Mouse (Mus musculus): ENCODE results near the gene 4930402F06Rik.

DNA sequence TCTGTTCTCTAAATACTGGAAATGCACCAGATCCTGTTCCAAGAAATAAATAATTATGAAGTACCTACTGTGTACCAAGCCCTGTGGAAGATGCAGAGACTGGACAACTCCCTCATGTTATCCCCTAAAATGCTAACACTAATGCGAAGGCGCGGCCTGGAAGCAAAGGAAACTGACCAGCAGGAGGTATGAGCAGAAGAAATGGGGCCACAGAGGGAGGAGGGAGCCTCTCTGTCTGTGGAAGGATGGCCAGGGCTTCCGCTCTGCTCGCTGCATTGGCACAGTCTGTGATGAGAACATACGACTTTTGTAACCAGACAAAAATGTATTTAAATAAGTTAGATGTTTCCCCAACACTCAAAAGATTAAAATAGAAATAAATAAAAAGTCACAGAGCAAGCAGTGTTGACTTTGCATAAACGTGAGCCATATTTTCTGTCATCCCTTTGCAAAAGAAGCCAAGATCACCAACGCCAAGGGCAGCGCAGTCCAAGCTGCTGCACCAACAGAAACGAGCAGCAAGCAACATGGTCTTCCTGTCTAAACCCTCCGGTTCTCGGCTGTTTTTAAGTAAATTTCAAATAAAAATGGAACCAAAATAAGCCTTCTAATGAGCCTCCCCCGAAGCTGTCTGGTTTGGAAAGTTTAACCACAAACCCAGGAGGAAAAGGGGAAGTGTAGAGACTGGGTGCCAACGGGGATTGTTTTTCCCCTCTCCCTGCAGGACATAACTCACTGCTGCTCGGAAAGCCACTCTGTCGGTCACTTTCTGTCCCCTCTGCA, 47.2 kb upstream of the 4930402F06Rik start:
- TF ChIP-seq EP300 (IDR thresholded peaks at IDR 0.05; ENCODE audit: low read depth): no peak
- TF ChIP-seq CTCF (IDR thresholded peaks at IDR 0.05; ENCODE audit: low read depth): no peak

All from liver, embryonic 14.5 days (tissue).